Mouse (Mus musculus): Measurements from ENCODE around the gene Gpc1.

- TF ChIP-seq ZNF384 (IDR thresholded peaks at IDR 0.05; ENCODE audit: low read depth, low read length), result no peak
- no peak for TF ChIP-seq MAFK (IDR thresholded peaks at IDR 0.05; ENCODE audit: insufficient read depth, low read depth, low read length)
- no peak for TF ChIP-seq CHD2 (IDR thresholded peaks at IDR 0.05; ENCODE audit: low read depth, low read length)
Measured at GRCm38 (mm10) chr1:92814319-92814718, 17.1 kb upstream of the Gpc1 start.
